Mouse (Mus musculus) right cerebral cortex, postnatal 36 days (tissue): Measurements from ENCODE around the gene Mif.

Experiments used
- DNase-seq, 2 experiments: peaks; one replicate each; pipeline ENCODE4 v3.0.0; 2022; ENCODE audit warnings: low spot score in 2 of 2, mixed read lengths in 1 of 2

Mif gene

GRCm38 (mm10) chr10:75835761-75836531 lies 24.1 kb downstream of the Mif start:
- DNase-seq: no peak

GRCm38 (mm10) chr10:75835307-75835706 lies 24.7 kb downstream of the Mif start:
- no peak for DNase-seq

DNA sequence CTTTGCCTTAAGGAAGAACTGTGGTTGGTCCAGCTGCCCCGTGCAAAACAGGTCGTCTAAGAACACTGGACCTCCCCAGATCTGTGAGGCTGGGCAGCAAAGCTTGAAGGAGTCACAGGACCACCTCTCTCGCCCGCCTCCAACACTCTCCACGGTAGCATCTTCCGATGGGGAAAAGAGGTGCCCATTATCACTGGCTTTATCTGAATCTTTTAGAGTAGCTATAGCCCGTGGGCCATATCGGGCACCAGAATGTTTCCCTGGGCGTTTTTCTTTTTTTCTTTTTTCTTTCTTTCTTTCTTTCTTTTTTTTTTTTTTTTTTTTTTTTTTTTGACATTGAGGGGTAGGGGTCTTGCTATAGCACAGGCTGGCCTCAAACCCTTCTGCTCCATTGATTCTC lies 25.3 kb downstream of the Mif start:
- DNase-seq: no peak

- DNase-seq: no peak
These were observed 25.8 kb downstream of the Mif start for GRCm38 (mm10) chr10:75834250-75834649.

DNA sequence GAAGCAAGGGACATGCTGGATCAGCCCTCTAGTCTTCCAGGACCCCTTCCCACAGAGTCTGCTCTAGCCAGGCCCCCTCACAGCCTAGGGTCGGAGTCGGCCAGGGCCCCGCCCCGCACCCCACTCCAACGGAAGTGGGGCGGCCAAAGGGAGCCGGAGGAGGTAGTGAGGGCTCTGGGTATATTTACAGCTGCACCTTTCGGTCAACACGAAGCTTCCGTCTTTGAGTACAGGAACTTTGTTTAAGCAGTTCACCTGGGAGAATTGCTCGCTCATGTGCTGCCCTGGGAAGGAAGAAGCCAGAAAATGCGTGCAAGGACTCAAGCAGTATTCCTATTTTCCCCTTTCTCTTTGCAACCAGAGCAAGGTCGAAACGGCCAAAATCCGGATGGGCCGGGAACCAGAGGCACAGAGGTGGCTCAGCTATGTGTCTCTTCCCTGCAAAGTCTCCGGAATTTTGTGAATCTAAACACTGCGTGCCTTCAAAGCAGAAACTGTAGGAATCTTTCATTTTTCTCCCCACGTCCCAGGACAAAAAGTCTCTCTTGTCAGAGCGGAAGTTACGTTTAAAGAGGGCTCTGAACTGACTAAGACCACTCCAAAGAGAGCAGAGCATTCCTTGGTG lies 26.5 kb downstream of the Mif start:
- no peak for DNase-seq

DNA sequence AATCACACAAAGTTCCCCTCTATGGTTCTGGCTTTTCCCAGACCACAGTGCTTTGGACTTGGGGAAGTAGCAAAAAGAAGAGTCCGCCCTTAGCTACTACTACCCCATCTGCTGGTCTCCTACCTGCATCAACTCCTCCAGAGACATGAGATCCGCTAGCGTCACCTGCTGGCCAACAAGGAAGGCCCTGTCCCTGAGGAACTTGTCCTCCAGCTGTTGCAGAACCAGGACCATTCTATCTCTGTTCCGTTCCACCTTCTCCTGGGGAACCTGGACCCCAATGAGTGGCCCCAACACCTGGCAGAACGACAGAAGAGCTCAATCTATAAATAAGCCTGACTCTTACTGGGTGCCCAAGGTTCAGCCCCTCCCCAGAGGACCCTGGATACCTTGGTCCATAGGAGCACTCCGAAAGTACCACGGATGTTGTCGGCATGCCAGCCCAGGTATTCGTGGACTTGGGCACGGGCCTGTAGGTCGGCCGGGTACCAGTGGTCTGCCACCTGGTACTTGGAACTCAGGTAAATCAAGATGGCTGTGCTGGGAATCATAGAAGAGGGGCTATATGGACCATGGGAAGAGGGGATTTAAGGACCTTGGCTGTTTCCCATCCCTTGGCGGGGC lies 27.7 kb downstream of the Mif start:
- peak in 1 of 2 experiments; percentile 32 for DNase-seq

- DNase-seq: no peak
These were observed 29.8 kb downstream of the Mif start for GRCm38 (mm10) chr10:75830275-75830670.

DNA sequence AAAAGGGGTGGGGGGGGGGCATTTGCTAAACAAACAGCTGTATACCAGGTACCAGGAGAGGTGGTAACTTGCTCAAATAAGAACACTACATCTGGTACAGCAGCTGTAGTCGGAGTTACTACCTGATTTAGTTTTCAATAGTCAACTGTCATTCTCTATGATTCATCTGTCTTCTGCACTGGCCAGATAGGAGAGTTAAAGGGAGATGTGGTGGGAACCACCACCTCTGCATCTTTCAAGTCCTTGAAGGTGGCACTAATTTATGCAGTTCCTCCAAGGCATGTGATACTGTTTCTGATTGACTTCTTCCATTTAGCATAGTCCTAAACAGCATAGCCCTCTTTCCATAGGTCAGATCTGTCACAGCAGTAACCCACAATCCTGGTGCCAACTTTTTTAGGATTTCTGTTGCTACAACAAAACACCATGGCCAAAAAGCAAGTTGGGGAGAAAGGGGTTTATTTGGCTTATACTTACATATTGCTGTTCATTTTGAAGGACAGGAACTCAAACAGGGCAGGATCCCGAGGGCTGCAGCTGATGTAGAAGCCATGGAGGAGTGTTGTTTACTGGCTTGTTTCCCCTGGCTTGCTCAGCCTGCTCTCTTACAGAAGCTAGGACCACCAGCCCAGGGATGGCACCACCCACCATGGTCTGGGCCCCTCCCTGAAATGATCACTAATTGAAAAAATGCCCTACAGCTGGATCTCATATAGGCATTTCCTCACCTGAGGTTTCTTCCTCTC lies 30.3 kb downstream of the Mif start:
- DNase-seq: no peak

DNA sequence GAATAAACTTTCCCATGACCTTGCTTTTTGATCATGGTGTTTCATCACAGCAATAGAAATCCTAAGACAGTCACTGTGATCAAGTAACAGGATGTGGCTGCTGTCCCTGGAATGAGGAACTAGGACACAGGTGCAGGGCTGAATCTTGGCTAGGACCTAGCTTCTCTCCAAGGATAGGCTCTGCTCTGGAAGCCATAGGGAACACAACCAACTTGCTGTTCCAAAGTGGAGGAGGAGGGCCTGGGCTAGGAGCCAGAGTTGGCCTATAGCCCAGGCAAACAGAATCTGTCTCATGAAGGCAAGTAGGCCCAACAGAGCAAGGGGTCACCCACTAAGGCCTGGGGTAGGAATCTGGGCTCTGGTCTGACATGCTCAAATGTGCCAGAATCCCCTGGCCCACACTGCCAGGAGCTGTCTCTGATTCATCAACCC lies 31.5 kb downstream of the Mif start:
- DNase-seq: no peak

- DNase-seq: no peak
These were observed 32.2 kb downstream of the Mif start for GRCm38 (mm10) chr10:75827668-75828360.

- no peak for DNase-seq
These were observed 35.5 kb downstream of the Mif start for GRCm38 (mm10) chr10:75824530-75824929.

DNA sequence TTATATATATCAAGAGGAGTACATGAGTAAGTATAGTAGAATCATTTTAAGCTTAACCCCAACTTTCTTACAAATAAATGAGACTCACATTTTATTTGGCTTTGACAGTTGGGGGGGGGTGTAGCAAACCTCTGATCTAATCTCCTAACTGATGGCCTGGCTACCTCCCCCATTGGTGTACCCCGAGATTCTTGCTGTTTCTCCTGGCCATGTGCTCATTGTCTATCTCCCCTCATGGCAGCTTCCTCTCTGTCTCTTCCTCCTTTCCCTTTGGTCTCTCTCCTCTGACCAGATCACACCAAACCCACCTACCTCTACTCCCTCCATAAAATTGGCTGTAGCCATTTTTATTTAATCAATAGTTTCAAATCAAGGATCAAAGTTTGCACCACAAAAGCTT lies 36.3 kb downstream of the Mif start:
- DNase-seq: no peak

GRCm38 (mm10) chr10:75822443-75822842 lies 37.6 kb downstream of the Mif start, which contains the start of gene Gstt4:
Gstt4 (minus strand) TSS chr10:75822543.
- no peak for DNase-seq

DNA sequence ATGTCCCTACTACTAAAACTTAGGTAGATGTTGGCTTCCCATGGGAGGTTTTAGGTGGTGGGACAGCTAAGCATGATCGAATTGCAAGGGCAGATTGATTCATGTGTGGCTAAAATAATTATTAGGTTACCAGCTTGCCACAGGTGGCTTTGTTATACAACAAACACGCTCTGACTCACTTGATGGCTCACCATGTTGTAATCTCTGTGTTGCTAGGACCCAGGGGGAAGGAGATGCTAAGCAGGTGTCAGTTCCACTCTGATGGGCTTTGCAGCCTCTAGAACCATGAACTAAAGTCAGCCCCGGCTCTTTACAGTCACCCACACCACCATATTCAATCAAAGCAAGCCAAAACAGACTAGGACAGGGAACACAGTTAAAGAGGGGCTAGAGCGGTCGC lies 40.2 kb downstream of the Mif start:
- DNase-seq: no peak

GRCm38 (mm10) chr10:75818641-75819040 lies 41.4 kb downstream of the Mif start:
- no peak for DNase-seq
